Mouse (Mus musculus) thymus, postnatal 14 days (tissue): ENCODE data around the gene Cntln.

ENCODE experiments used
- DNase-seq: peaks from one replicate; pipeline ENCODE4 v3.0.0; 2021

Gene Cntln

GRCm38 (mm10) chr4:84884111-84884538, at the start of gene Cntln:
Cntln (plus strand) TSS chr4:84884309.
- DNase-seq = peak; percentile 86

GRCm38 (mm10) chr4:84836979-84837378, 47.1 kb upstream of the Cntln start:
- DNase-seq = peak; percentile 19

GRCm38 (mm10) chr4:84838545-84838944, 45.6 kb upstream of the Cntln start:
- no peak for DNase-seq

GRCm38 (mm10) chr4:84839466-84839865, 44.6 kb upstream of the Cntln start:
- DNase-seq = no peak

- DNase-seq = no peak
These were observed 26.5 kb upstream of the Cntln start for GRCm38 (mm10) chr4:84857588-84857987.

- DNase-seq = peak; percentile 30
These were observed 7.8 kb upstream of the Cntln start for GRCm38 (mm10) chr4:84876347-84876746.

- DNase-seq = no peak
These were observed 463 bp upstream of the Cntln start for GRCm38 (mm10) chr4:84883646-84884045.

GRCm38 (mm10) chr4:84884539-84885270, 596 bp downstream of the Cntln start:
- peak; percentile 38 for DNase-seq

GRCm38 (mm10) chr4:84885271-84885540, 1.1 kb downstream of the Cntln start:
- no peak for DNase-seq

GRCm38 (mm10) chr4:84918393-84918792, 34.3 kb downstream of the Cntln start:
- DNase-seq = no peak

- no peak for DNase-seq
These were observed 50.3 kb downstream of the Cntln start for GRCm38 (mm10) chr4:84934342-84934929.

- no peak for DNase-seq
These were observed 58.0 kb downstream of the Cntln start for GRCm38 (mm10) chr4:84942059-84942458.

GRCm38 (mm10) chr4:84942651-84943050, 58.5 kb downstream of the Cntln start:
- DNase-seq = no peak

- DNase-seq = no peak
These were observed 60.0 kb downstream of the Cntln start for GRCm38 (mm10) chr4:84944100-84944499.

GRCm38 (mm10) chr4:84946450-84946849, 62.3 kb downstream of the Cntln start:
- no peak for DNase-seq

GRCm38 (mm10) chr4:84976875-84977646, 93.0 kb downstream of the Cntln start:
- no peak for DNase-seq

- DNase-seq = no peak
These were observed 111.6 kb downstream of the Cntln start for GRCm38 (mm10) chr4:84995520-84996348.

- DNase-seq = no peak
These were observed 121.5 kb downstream of the Cntln start for GRCm38 (mm10) chr4:85005581-85005980.

- DNase-seq = no peak
These were observed 122.7 kb downstream of the Cntln start for GRCm38 (mm10) chr4:85006789-85007188.

- DNase-seq = no peak
These were observed 126.7 kb downstream of the Cntln start for GRCm38 (mm10) chr4:85010846-85011245.

- DNase-seq = no peak
These were observed 161.6 kb downstream of the Cntln start for GRCm38 (mm10) chr4:85045748-85046147.

GRCm38 (mm10) chr4:85049933-85050553, 165.9 kb downstream of the Cntln start:
- DNase-seq = no peak

GRCm38 (mm10) chr4:85054616-85055015, 170.5 kb downstream of the Cntln start:
- no peak for DNase-seq
